Mouse (Mus musculus): ENCODE measurements around the gene Osbpl8.

The Osbpl8 gene

DNA sequence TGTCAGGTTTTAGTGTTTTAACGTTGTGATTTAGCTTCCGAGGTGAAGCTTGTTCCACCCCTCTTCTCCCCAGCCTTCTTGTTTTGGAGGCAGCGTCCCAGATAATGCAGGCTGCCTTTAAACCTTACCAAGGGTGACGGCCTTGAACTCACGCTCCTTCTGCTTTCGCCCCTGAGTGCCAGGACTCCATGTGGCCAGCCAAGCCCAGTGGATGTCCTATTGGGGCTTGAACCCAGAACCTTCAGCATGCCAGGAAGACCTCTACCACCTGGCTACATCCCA, 70.7 kb downstream of the Osbpl8 start:
- DNase-seq (ENCODE audit: low spot score): no peak

DNA sequence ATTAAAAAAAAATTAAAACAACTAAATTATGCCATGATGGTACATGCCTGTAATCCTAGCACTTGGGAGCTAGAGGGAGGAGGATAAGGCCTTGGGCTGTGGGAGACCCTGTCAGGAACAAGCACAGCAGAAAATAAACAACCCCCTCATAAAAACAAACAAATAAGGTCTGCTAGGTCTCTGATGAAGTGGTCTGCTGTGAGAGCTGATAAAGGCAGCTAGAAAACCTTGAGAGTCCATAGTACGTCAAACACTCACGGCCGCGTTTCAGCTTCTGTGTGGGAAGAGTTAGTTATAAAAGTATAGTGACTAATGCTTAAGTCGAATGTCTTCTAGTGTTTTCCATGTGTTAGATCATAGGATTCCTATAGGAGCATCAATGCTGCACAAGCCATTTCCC, 72.9 kb downstream of the Osbpl8 start:
- DNase-seq (ENCODE audit: low spot score): no peak

GRCm38 (mm10) chr10:111242677-111243076, 78.1 kb downstream of the Osbpl8 start:
- DNase-seq (ENCODE audit: low spot score): no peak

DNA sequence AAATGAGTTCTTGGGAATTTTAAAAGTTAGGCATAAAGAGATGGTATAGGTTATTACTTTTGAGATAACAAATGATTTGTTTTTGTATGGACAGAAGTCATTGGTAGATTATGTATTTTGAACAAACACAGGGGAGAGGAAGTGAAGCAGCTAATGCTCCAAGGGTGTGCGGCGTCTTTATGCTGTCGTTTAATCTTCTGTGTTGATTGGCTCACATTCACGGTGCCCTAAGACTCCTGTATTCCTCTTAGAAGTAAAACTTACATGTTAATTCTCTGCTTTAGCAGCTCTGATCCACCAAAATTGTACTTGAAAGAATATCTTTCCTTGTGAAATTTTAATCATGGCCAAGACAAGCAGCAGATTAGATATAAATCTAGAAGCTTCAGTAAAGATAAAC, 83.1 kb downstream of the Osbpl8 start:
- DNase-seq (ENCODE audit: low spot score): no peak

GRCm38 (mm10) chr10:111248177-111248576, 83.6 kb downstream of the Osbpl8 start:
- DNase-seq (ENCODE audit: low spot score): no peak

- no peak for DNase-seq (ENCODE audit: low spot score)
Observed at GRCm38 (mm10) chr10:111250192-111250591, 85.6 kb downstream of the Osbpl8 start.

DNA sequence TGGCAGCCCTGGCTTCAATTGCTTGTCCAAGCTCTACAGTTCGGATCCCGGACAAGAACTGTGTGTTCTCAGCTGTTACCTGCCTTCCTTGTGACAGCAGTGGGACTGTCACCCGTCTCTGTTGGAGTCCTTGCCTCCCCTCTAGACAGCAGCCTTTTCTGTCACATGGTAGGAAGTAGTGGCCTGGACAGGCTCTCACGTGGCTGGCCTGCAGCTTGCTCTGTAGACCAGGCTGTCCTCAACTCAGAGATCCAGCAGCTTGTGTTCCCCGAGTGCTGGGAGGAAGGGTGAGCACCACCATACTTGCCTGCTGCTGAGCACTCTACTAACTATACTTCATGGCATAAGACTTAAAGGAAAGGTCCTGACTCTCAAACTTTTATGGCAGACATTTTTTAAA, 87.1 kb downstream of the Osbpl8 start:
- no peak for DNase-seq (ENCODE audit: low spot score)

DNA sequence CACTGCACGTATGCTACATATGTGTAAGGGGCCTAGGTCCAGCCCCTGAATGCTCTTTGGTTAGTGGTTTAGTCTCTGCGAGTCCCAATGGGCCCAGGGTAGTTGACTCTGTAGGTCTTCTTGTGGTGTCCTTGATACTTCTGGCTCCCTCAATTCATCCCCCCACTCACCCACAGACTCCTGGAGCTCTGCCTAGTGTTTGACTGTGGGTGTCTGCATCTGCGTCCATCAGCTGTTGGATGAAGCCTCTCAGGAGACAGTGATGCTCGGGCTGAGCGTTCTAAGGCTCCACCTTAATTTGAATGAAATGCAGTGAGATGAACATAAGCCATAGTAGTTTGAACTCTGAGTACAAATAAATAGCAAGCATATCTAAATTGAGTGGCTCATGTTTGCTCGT, 90.7 kb downstream of the Osbpl8 start:
- no peak for DNase-seq (ENCODE audit: low spot score)

GRCm38 (mm10) chr10:111256156-111256555, 91.6 kb downstream of the Osbpl8 start:
- no peak for DNase-seq (ENCODE audit: low spot score)

GRCm38 (mm10) chr10:111257358-111257757, 92.8 kb downstream of the Osbpl8 start:
- no peak for DNase-seq (ENCODE audit: low spot score)

GRCm38 (mm10) chr10:111258256-111258655, 93.7 kb downstream of the Osbpl8 start:
- no peak for DNase-seq (ENCODE audit: low spot score)

GRCm38 (mm10) chr10:111271687-111272086, 107.1 kb downstream of the Osbpl8 start:
- DNase-seq (ENCODE audit: low spot score): no peak

DNA sequence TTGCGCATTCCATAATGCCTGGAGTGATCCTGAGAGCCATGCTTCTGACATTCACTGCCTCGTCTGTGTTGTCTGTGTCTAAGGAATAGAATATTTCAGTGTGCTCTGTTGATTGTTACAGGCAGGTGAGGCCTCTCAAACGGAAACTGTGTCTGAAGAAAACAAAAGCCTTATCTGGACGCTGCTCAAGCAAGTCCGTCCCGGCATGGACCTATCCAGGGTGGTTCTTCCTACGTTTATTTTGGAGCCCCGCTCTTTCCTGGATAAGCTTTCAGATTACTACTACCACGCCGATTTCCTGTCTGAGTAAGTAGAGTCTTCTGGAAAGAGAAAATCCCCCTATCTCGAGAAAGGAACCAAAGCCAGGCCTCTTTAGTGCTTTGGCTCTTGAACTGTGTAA, 108.4 kb downstream of the Osbpl8 start:
- no peak for DNase-seq (ENCODE audit: low spot score)

- DNase-seq (ENCODE audit: low spot score): no peak
Observed at GRCm38 (mm10) chr10:111273463-111274088, 109.0 kb downstream of the Osbpl8 start.

GRCm38 (mm10) chr10:111275822-111276221, 111.3 kb downstream of the Osbpl8 start:
- DNase-seq (ENCODE audit: low spot score): no peak

DNA sequence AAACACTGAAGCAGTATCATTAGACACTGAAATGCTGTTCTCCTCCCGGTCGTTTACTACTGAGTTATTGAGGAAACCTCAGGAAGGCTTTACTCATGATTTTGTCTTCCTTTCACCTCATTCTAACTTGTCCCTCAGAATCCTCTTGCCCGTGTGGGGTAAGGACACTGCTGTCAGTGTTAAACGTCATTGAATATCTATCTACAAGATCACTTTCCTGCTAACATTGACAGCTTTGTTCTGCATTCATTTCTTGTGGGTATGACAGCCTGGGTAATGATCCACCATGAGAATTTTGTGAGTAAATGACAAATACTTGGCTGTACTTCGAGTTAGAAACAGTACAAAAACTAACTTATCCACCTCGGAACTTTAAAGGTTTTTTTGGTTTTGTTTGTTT, 133.1 kb downstream of the Osbpl8 start:
- no peak for DNase-seq (ENCODE audit: low spot score)

DNA sequence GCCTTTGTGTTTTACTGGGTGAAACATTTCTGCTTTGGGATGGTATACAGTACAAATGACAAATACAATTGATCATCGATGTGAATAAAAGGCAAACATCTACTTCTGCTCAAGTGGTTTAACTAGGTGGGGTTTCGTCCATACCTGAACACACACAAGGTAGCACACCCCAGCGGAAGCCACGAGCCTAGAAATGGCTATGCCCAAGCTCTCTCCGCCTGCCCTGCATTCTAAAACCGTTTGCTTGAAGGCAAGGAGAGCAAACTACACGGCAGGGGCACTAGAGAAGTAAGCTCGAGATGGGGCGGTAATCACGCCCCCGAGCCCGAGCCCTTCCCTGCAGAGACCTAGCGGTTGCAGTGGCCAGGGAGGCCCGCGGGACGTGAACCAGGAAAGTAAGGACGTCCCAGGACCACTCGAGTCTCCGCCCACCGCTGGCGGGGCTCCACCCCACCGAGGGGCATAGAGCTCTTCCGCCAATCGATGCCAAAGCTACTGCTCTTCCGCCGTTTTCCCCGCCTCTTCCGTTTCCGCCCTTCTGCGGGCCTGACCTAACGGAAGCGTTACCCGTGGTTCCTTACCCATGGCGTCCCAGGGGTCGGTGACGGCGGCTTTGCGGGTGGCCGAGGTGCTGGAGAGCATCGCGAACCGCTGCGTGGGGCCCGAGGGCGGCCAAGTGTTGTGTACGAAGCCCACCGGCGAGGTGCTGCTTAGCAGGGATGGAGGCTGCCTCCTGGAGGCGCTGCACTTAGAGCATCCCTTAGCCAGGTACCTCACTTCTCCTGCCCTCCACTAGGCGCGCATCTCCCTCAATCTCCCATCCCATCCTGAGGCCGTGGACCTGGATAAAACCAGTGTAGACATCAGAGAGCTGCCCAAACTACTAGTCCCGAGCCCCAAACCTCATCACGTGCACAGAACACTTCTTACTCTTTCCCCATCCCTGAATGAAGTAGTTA, 133.9 kb downstream of the Osbpl8 start, which contains the start of gene Bbs10:
Gene Bbs10, plus strand, starts transcription at position 540 of the 959 bp plus-strand sequence.
- DNase-seq (ENCODE audit: low spot score): peak; percentile 92

- no peak for DNase-seq (ENCODE audit: low spot score)
Observed at GRCm38 (mm10) chr10:111299591-111299990, 135.0 kb downstream of the Osbpl8 start.

GRCm38 (mm10) chr10:111301041-111301440, 136.5 kb downstream of the Osbpl8 start:
- DNase-seq (ENCODE audit: low spot score): no peak

DNA sequence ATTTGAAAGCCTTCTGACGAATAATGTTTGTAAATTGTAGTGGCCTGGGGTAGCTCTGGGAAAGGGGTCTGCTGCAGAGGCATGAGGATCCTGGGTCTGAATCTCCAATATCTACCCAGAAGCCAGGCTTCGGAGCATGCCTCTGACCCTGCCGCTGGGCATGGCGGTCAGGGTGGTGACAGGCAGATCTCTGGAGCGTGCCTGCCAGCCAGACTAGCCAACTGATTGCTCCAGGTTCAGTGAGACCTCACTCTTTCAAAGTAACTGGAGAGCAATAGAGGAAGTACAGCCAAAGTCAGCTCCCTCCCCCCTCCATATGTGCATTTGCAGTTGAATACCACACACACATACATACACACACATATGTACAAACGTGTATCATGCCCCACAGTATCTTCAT, 137.9 kb downstream of the Osbpl8 start:
- no peak for DNase-seq (ENCODE audit: low spot score)

DNA sequence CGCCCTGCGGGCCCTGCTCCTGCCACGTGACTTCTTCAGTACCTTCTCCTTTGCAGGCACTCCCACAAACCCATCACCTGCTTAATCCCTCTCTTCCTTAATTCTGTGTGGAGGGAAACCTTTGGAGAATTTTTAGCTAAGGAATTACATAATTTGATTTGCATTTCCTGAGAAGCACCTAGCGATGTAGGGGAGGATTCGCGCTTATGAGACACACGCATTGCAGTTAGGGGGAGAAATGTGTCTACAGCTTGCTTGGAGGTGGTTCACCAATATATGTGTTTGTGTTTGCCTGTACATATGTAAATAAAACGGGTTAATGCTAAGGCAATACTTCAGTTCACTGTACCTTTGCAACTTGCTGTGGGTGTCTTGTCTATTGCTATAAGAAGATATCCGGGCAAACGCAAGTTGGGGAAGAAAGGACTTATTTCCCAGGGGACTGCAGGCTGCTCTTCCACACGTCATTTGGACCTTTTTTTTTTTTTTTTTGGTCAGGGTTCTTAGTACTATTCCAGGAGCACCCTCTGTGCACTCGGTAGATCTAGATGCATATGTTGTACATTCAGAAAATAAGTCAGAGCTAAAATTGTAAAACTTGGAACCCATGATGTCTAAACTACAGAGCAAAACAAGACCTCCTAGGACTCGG, 144.4 kb downstream of the Osbpl8 start:
- DNase-seq (ENCODE audit: low spot score): no peak

GRCm38 (mm10) chr10:111313282-111313681, 148.7 kb downstream of the Osbpl8 start:
- no peak for DNase-seq (ENCODE audit: low spot score)
